Mouse (Mus musculus) heart, adult 2 months (tissue): ENCODE results near the gene Arnt. TPM values are rescaled to one million over a fixed set of nuclear protein-coding genes. Genes with fewer than 3 reads are reported as not detected.
"Not testable (repeated sequence)": the region's sequence is repeated elsewhere in the genome, so short reads cannot be mapped to it uniquely, and the experiment has no call there.

Source experiments
- DNase-seq, 2 experiments: peaks; one replicate each; pipeline ENCODE4 v3.0.0; 2021
- H3K27ac ChIP-seq: fragments of 200-600 bp; 2 replicates; pipeline ENCODE4 v1.8.1; 2022
- H3K27me3 ChIP-seq: fragments of 200-500 bp; 2 replicates; pipeline ENCODE4 v1.6.1; 2012; ENCODE audit warnings: mild to moderate bottlenecking, low read length, inconsistent platforms, mixed read lengths; ENCODE audit not compliant: control insufficient read depth, insufficient read depth
- H3K36me3 ChIP-seq: fragments of 200-500 bp; 2 replicates; pipeline ENCODE4 v1.6.1; 2012; ENCODE audit warnings: low read length, inconsistent platforms; ENCODE audit not compliant: control insufficient read depth, insufficient read depth
- H3K4me1 ChIP-seq: fragments of 200-500 bp; 2 replicates; pipeline ENCODE4 v1.6.1; 2011; ENCODE audit warnings: low read length; ENCODE audit not compliant: control insufficient read depth, insufficient read depth
- H3K4me3 ChIP-seq: fragments of 200-600 bp; 2 replicates; pipeline ENCODE4 v1.8.1; 2022
- H3K79me2 ChIP-seq: fragments of 200-500 bp; replicated peaks from 2 replicates; pipeline ENCODE4 v1.6.1; 2012; ENCODE audit warnings: mild to moderate bottlenecking, inconsistent platforms, low read length, moderate library complexity, mixed read lengths; ENCODE audit not compliant: control insufficient read depth, insufficient read depth
- H3K9ac ChIP-seq: fragments of 200-500 bp; 2 replicates; pipeline ENCODE4 v1.6.1; 2012; ENCODE audit warnings: low read depth, mild to moderate bottlenecking, control low read depth, inconsistent platforms, low read length, mixed read lengths
- CTCF ChIP-seq: fragments of 200-600 bp; IDR thresholded peaks from 2 replicates; pipeline ENCODE4 v1.8.1; 2022; ENCODE audit warnings: antibody characterized with exemption, mild to moderate bottlenecking, moderate library complexity
- EP300 ChIP-seq: fragments of 200-500 bp; IDR thresholded peaks from 2 replicates; pipeline ENCODE4 v1.6.1; 2011; ENCODE audit warnings: low read depth, low read length, control low read depth; ENCODE audit not compliant: insufficient read depth
- POLR2A ChIP-seq: fragments of 200-500 bp; IDR thresholded peaks from 2 replicates; pipeline ENCODE4 v1.6.1; 2011; ENCODE audit warnings: mild to moderate bottlenecking, low read depth, low read length, control low read depth; ENCODE audit not compliant: insufficient read depth
- WGBS: fragments of 180-500 bp; shearing (Covaris S2); methylation state at CpG from one replicate; pipeline ENCODE4 v1.1.7; 2018; 5-methylcytosine and 5-hydroxymethylcytosine counted together
- intact Hi-C: fragments of 180-260 bp; cut with DNase I; formaldehyde crosslinking; loops from one replicate; pipeline ENCODE4 v1.15.1; 2025
- polyA plus RNA-seq: library from polyadenylated mRNA; depleted of rRNA; stranded (reverse); fragments of >200 nt; gene quantifications from 2 replicates; pipeline ENCODE4 v1.2.3, GENCODE M21; 2012
- total RNA-seq, 2 experiments: library from RNA; stranded (reverse); gene quantifications; 2 replicates each; pipeline ENCODE4 v1.2.3; 2021

The Arnt gene
- total and polyA plus RNA-seq, 3 experiments = 26.2 to 41.5 (median 37.4) TPM

- H3K27me3 ChIP-seq = no peaks in the 10 kb centered on the region
- DNase-seq = no peak
- WGBS = 58% methylated on average over 10 of the region's 10 CpGs
- peaks cover 11% of the 10 kb centered on the region for H3K36me3 ChIP-seq
- intact Hi-C loops = loop anchor here (2.0 to 10.0 kb wide), 2 partner anchors 119 to 151 kb away; partner anchors contain the start of genes Cers2 and Golph3l
- no peak for TF ChIP-seq POLR2A
- TF ChIP-seq CTCF = no peak
- TF ChIP-seq EP300 = no peak
- peaks cover 4% of the 10 kb centered on the region for H3K79me2 ChIP-seq
- H3K4me1 ChIP-seq = peaks cover 6% of the 10 kb centered on the region
- H3K27ac ChIP-seq = peak overlapping the region; percentile 93
- H3K9ac ChIP-seq = no peak overlapping the region
- H3K4me3 ChIP-seq = peak overlapping the region; percentile 98
Measured at GRCm38 (mm10) chr3:95433301-95433915, 780 bp upstream of the Arnt start.

GRCm38 (mm10) chr3:95434983-95435370 lies 789 bp downstream of the Arnt start:
- H3K4me1 ChIP-seq = peaks cover 10% of the 10 kb centered on the region
- whole genome bisulfite sequencing = 1% methylated on average over 7 of the region's 7 CpGs
- H3K27ac ChIP-seq = peak overlapping the region; percentile 93
- intact Hi-C loops = loop anchor here (1.0 to 10.0 kb wide), 3 partner anchors 8 to 150 kb away; partner anchors contain the start of genes Golph3l and Setdb1
- TF ChIP-seq CTCF (no peak), POLR2A (no peak), EP300 (no peak)
- H3K36me3 ChIP-seq = peaks cover 16% of the 10 kb centered on the region
- H3K9ac ChIP-seq = peak overlapping the region; percentile 76
- peak overlapping the region; percentile 98 for H3K4me3 ChIP-seq
- H3K79me2 ChIP-seq = peaks cover 6% of the 10 kb centered on the region
- H3K27me3 ChIP-seq = no peaks in the 10 kb centered on the region
- DNase-seq = no peak

- peaks cover 6% of the 10 kb centered on the region for H3K79me2 ChIP-seq
- H3K9ac ChIP-seq = no peak overlapping the region
- peaks cover 16% of the 10 kb centered on the region for H3K36me3 ChIP-seq
- H3K27ac ChIP-seq = no peak overlapping the region
- no peak for DNase-seq
- WGBS = 31% methylated on average over 1 of the region's 1 CpGs
- H3K4me1 ChIP-seq = peaks cover 10% of the 10 kb centered on the region
- intact Hi-C loops = loop anchor here (2.0 to 10.0 kb wide), 2 partner anchors 79 to 149 kb away; partner anchors contain the start of genes Golph3l and Setdb1
- peak overlapping the region; percentile 98; the same call in 1 of the 2 replicates for H3K4me3 ChIP-seq
- no peaks in the 10 kb centered on the region for H3K27me3 ChIP-seq
- TF ChIP-seq EP300 (no peak), CTCF (no peak), POLR2A (no peak)
Measured at GRCm38 (mm10) chr3:95435561-95435960, 1.4 kb downstream of the Arnt start.

DNA sequence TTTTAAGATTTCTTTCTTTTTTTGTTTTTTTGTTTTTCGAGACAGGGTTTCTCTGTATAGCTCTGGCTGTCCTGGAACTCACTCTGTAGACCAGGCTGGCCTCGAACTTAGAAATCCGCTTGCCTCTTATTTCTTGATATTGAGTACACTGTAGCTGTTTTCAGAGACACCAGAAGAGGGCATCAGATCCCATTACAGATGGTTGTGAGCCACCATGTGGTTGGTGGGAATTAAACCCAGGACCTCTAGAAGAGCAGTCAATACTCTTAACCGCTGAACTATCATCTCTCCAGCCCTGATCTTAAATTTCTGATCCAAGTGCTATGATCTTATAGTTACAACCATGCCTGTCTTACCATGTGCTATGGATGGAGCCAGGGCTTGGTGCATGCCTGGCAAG lies 4.4 kb downstream of the Arnt start:
- Histone ChIP-seq H3K4me1 (peaks cover 12% of the 10 kb centered on the region), H3K36me3 (peaks cover 20% of the 10 kb centered on the region)
- H3K9ac ChIP-seq, DNase-seq, H3K27ac ChIP-seq, H3K4me3 ChIP-seq, H3K79me2 ChIP-seq, H3K27me3 ChIP-seq: not testable (repeated sequence)
- intact Hi-C loops = loop anchor here (10.0 kb wide), 1 partner anchor 146 kb away; the partner anchor contains the start of gene Golph3l
- 92% methylated on average over 4 of the region's 4 CpGs for WGBS

GRCm38 (mm10) chr3:95439670-95440069 lies 5.5 kb downstream of the Arnt start:
- Histone ChIP-seq H3K4me3 (no peak overlapping the region), H3K9ac (no peak overlapping the region), H3K36me3 (peaks cover 20% of the 10 kb centered on the region), H3K79me2 (peaks cover 9% of the 10 kb centered on the region), H3K27ac (no peak overlapping the region; the same call in 1 of the 2 replicates), H3K27me3 (no peaks in the 10 kb centered on the region), H3K4me1 (peaks cover 15% of the 10 kb centered on the region)
- TF ChIP-seq POLR2A = no peak
- no peak for TF ChIP-seq EP300
- no peak for TF ChIP-seq CTCF
- no peak for DNase-seq
- intact Hi-C loops = loop anchor here (10.0 kb wide), 1 partner anchor 145 kb away; the partner anchor contains the start of gene Golph3l

DNA sequence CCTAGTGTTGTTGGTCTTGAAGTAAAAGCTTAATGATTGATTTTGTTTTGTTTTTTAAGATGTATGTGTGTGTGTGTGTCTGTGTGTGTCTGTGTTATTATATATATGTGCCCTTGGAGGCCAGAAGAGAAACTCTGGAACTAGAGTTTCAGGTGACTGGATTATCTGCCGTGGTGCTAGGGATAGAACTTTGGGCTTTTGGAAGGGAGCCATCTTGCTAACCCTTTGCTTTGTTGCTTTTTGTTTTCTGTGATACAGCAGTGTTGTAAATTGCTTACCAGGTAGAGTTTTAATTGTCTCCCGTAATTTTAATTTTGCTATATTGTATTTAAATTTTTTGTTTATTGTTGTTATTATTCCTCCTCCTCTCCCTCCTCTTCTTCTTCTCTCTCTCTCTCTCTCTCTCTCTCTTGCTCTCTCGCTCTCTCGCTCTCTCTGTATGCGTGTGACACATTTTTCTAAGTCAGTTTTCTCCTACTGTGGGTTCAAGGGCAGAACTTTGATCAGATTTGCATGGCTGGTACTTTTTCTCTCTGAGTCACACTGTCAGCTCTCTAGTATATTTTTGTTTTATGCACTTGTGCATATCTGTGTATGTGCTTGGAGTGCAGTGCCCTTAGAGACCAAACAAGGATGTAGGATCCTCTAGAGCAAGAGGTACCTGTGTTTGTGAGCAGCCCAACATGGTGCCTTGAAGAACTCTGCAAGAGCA lies 8.4 kb downstream of the Arnt start:
- DNase-seq = no peak
- intact Hi-C loops = loop anchor here (1.0 kb wide), 1 partner anchor 8 kb away; the partner anchor contains the start of gene Arnt
- H3K4me3 ChIP-seq = no peak overlapping the region
- peaks cover 11% of the 10 kb centered on the region for H3K79me2 ChIP-seq
- no peak overlapping the region for H3K27ac ChIP-seq
- peaks cover 14% of the 10 kb centered on the region for H3K36me3 ChIP-seq
- no peak overlapping the region for H3K9ac ChIP-seq
- WGBS = 73% methylated on average over 5 of the region's 5 CpGs
- H3K4me1 ChIP-seq = peaks cover 16% of the 10 kb centered on the region
- TF ChIP-seq CTCF (no peak), POLR2A (no peak), EP300 (no peak)
- no peaks in the 10 kb centered on the region for H3K27me3 ChIP-seq
